Mouse (Mus musculus) lung, adult 2 months (tissue): ENCODE results near the gene Abcb8.

Source experiments
- CTCF ChIP-seq: fragments of 200-500 bp; IDR thresholded peaks from 2 replicates; pipeline ENCODE4 v1.5.1; 2011; ENCODE audit warnings: mild to moderate bottlenecking, low read length, control low read depth; ENCODE audit not compliant: insufficient read depth
- POLR2A ChIP-seq: fragments of 200-500 bp; IDR thresholded peaks from 2 replicates; pipeline ENCODE4 v1.6.1; 2011; ENCODE audit warnings: low read depth, mild to moderate bottlenecking, control low read depth, low read length, borderline replicate concordance; ENCODE audit errors: extremely low read depth

DNA sequence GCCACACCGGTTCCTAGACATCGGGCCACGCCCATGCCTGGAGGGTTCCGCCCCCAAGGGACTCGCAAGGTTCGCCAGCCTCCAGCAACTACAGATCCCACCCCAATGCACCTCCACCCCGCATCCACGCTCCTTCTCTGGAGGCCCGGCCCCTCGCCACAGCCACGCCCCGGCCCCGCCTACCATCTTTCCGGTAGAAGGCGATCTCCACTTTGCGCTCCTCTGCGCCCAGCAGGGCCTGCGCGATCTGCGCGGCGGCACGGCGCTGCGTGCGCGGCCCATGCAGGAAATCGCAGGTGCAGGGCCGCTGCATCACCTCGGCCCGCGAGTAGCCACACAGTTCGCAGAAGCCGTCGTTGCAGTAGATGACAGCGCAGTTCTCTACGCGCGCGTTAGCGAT lies 45.3 kb upstream of the Abcb8 start:
- TF ChIP-seq POLR2A (peak; percentile 46; the same call in 1 of the 2 replicates), CTCF (no peak)
